Mouse (Mus musculus) small intestine, adult 2 months (tissue): ENCODE measurements at regions not wholly inside any gene's neighbourhood (a gene's known extent, or its start where the extent isn't known, plus 50 kb on each side); places are given as distances from the start of the nearest gene placed in this dataset.

Source experiments
- CTCF ChIP-seq: fragments of 200-500 bp; IDR thresholded peaks from 2 replicates; pipeline ENCODE4 v1.5.1; 2012; ENCODE audit warnings: low read depth, mild to moderate bottlenecking, control low read depth, inconsistent platforms, low read length, moderate library complexity, mixed read lengths; ENCODE audit not compliant: insufficient replicate concordance, insufficient read length; ENCODE audit errors: extremely low read depth
- POLR2A ChIP-seq: fragments of 200-500 bp; IDR thresholded peaks from 2 replicates; pipeline ENCODE4 v1.6.1; 2012; ENCODE audit warnings: low read depth, mild to moderate bottlenecking, control low read depth, inconsistent platforms, low read length, moderate library complexity

DNA sequence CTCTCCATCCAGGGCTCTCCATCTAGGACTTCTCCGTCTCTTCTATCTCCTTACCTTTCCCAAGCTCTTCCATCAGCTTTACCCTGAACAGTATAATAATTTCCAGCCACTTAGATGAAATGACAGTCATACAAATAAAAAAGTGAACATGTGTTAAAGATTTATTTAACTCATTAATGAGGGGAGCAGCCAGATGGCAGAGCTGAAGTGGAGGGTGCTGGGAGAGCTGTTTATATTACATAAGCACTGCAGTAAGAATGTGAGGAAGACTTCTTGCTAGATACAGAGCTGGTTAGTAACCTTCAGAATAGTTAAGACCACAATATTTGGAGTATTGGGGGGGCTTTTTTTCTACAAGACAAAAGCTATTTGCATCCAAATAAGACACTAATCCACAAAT lies 234.9 kb downstream of the Gm12728 start:
- TF ChIP-seq POLR2A (no peak), CTCF (no peak)
